Mouse (Mus musculus) neural tube, embryonic 14.5 days (tissue): ENCODE measurements around the gene Gfi1b. TPM values are rescaled to one million over a fixed set of nuclear protein-coding genes. Genes with fewer than 3 reads are reported as not detected.

Experiments
- ATAC-seq: fragments of 200-750 bp; cut with Nextera tagmentation; 2 replicates; pipeline ENCODE4 v1.8.0; 2017; ENCODE audit warnings: low read depth, mild to moderate bottlenecking, moderate TSS enrichment, moderate library complexity
- H3K27ac ChIP-seq: fragments of 300-500 bp; sonication (generic); 2 replicates; pipeline ENCODE4 v1.5.1; 2014; ENCODE audit warnings: low read depth, mild to moderate bottlenecking, control low read depth, low read length, moderate library complexity, mixed read lengths
- H3K27me3 ChIP-seq: fragments of 300-500 bp; sonication (generic); 2 replicates; pipeline ENCODE4 v1.6.1; 2014; ENCODE audit warnings: low read length; ENCODE audit not compliant: control insufficient read depth, insufficient read depth
- H3K36me3 ChIP-seq: fragments of 300-500 bp; sonication (generic); 2 replicates; pipeline ENCODE4 v1.6.1; 2014; ENCODE audit warnings: low read length, mixed read lengths; ENCODE audit not compliant: control insufficient read depth, insufficient read depth
- H3K4me1 ChIP-seq: fragments of 300-500 bp; sonication (generic); 2 replicates; pipeline ENCODE4 v1.6.1; 2014; ENCODE audit warnings: low read length; ENCODE audit not compliant: control insufficient read depth, insufficient read depth
- H3K4me2 ChIP-seq: fragments of 300-500 bp; sonication (generic); 2 replicates; pipeline ENCODE4 v1.6.1; 2014; ENCODE audit warnings: mild to moderate bottlenecking, low read depth, low read length, control low read depth
- H3K4me3 ChIP-seq: fragments of 300-500 bp; sonication (generic); 2 replicates; pipeline ENCODE4 v1.5.1; 2014; ENCODE audit warnings: low read depth, low read length, control low read depth, mixed read lengths
- H3K9ac ChIP-seq: fragments of 300-500 bp; sonication (generic); replicated peaks from 2 replicates; pipeline ENCODE4 v1.6.1; 2014; ENCODE audit warnings: low read depth, mild to moderate bottlenecking, control low read depth, low read length, mixed read lengths
- H3K9me3 ChIP-seq: fragments of 300-500 bp; sonication (generic); 2 replicates; pipeline ENCODE4 v1.6.1; 2016; ENCODE audit warnings: low read length; ENCODE audit not compliant: control insufficient read depth
- WGBS: fragments of 180-500 bp; shearing (Covaris S2); extraction: QIAGEN DNeasy Blood & Tissue Kit; methylation state at CpG from one replicate; pipeline ENCODE4 v1.1.7; 2014; 5-methylcytosine and 5-hydroxymethylcytosine counted together
- polyA plus RNA-seq: library from polyadenylated mRNA; unstranded; fragments of >200 nt; fragmentation: Nextera tagmentation; extraction: Ambion mirVana; gene quantifications from 2 replicates; pipeline ENCODE4 v1.2.1, GENCODE M21; 2014

Gfi1b gene
- polyA plus RNA-seq, 1 experiment from 2014 or later = not detected

GRCm38 (mm10) chr2:28597733-28598547 lies 23.8 kb downstream of the Gfi1b start:
- Histone ChIP-seq H3K4me3 (no peak overlapping the region), H3K27me3 (no peaks in the 10 kb centered on the region), H3K9me3 (no peaks in the 10 kb centered on the region), H3K9ac (no peak overlapping the region), H3K27ac (no peak overlapping the region), H3K4me2 (no peak overlapping the region), H3K4me1 (no peaks in the 10 kb centered on the region), H3K36me3 (no peaks in the 10 kb centered on the region)
- WGBS = 85% methylated on average over 6 of the region's 7 CpGs
- ATAC-seq = no peak

DNA sequence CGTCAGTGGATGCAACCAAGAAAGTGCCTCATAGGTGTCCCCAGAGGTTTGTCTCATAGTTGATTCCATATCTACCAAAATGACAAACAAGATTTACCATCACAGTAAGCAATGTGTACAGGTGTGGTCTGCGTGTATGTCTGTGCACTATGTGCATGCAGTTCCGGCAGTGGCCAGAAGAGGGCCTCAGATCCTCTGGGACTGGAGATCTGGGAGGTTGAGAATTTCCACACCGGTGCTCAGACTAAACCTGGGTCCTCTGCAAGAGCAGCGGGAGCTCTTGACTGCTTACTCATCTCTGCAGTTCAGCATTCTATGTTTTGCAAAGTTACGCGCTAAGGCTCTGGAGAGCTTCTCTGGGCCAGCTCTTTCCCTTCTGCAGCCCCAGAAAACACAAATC lies 24.8 kb downstream of the Gfi1b start:
- no peak overlapping the region for H3K9ac ChIP-seq
- H3K9me3 ChIP-seq = no peaks in the 10 kb centered on the region
- no peaks in the 10 kb centered on the region for H3K36me3 ChIP-seq
- H3K27ac ChIP-seq = no peak overlapping the region
- WGBS = 91% methylated on average over 7 of the region's 7 CpGs
- no peak overlapping the region for H3K4me2 ChIP-seq
- no peak overlapping the region for H3K4me3 ChIP-seq
- no peak for ATAC-seq
- H3K27me3 ChIP-seq = no peaks in the 10 kb centered on the region
- H3K4me1 ChIP-seq = no peaks in the 10 kb centered on the region

DNA sequence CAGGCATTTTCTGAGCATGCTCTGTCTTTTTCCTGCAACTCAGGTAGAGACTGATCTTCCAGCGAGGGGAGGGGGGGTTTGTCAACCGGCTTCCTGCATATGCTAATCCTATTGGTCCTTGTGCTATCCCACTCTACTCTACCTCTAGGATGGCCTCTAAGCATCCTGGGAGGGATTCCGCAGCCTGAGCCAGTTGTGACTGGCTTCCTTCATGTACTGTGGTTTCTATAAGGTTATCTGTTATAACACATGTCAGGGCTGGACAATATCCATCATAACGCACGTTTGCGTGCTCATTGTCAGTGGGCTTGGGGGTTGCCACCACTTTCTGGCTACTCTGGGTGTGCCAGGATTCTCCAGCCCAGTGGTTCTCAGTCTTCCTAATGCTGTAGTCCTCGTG lies 25.8 kb downstream of the Gfi1b start:
- Histone ChIP-seq H3K36me3 (no peaks in the 10 kb centered on the region), H3K4me1 (no peaks in the 10 kb centered on the region), H3K27me3 (no peaks in the 10 kb centered on the region), H3K4me3 (no peak overlapping the region), H3K9ac (no peak overlapping the region), H3K9me3 (no peaks in the 10 kb centered on the region), H3K4me2 (no peak overlapping the region), H3K27ac (no peak overlapping the region)
- WGBS = 82% methylated on average over 7 of the region's 7 CpGs
- no peak for ATAC-seq

GRCm38 (mm10) chr2:28592809-28593208 lies 29.0 kb downstream of the Gfi1b start:
- Histone ChIP-seq H3K36me3 (no peaks in the 10 kb centered on the region), H3K9me3 (no peaks in the 10 kb centered on the region), H3K4me1 (no peaks in the 10 kb centered on the region), H3K9ac (no peak overlapping the region), H3K4me2 (no peak overlapping the region), H3K27ac (no peak overlapping the region), H3K27me3 (no peaks in the 10 kb centered on the region), H3K4me3 (no peak overlapping the region)
- no peak for ATAC-seq
- 8% methylated on average over 15 of the region's 15 CpGs for WGBS

GRCm38 (mm10) chr2:28591479-28591878 lies 30.3 kb downstream of the Gfi1b start:
- Histone ChIP-seq H3K27me3 (no peaks in the 10 kb centered on the region), H3K4me1 (no peaks in the 10 kb centered on the region), H3K4me3 (no peak overlapping the region), H3K9ac (no peak overlapping the region), H3K4me2 (no peak overlapping the region), H3K27ac (no peak overlapping the region), H3K36me3 (no peaks in the 10 kb centered on the region), H3K9me3 (no peaks in the 10 kb centered on the region)
- WGBS = 63% methylated on average over 2 of the region's 2 CpGs
- ATAC-seq = no peak

DNA sequence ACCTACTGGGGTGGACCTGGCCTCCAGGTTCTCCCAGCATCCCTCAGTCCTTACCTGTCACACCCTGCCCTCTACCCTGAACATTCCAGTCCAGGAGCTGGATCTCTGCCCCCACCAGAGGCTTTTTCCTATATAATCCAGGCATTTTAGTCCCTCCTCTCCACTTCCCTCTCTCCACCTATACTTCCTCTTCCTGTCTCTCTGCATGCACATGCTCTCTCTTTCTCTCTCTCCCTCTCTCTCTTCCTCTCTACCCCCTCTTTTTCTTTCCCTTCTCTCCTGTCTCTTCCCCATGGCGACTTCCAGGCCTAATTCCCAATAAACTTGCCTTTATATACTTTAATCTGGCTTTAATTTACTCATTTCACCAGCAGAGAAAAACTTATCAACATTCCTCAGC lies 33.2 kb downstream of the Gfi1b start:
- Histone ChIP-seq H3K4me2 (no peak overlapping the region), H3K36me3 (no peaks in the 10 kb centered on the region), H3K4me3 (no peak overlapping the region), H3K4me1 (no peaks in the 10 kb centered on the region), H3K27ac (no peak overlapping the region), H3K27me3 (no peaks in the 10 kb centered on the region), H3K9ac (no peak overlapping the region), H3K9me3 (no peaks in the 10 kb centered on the region)
- 50% methylated on average over 1 of the region's 1 CpGs for WGBS
- ATAC-seq = no peak

GRCm38 (mm10) chr2:28585730-28586129 lies 36.1 kb downstream of the Gfi1b start:
- Histone ChIP-seq H3K9ac (no peak overlapping the region), H3K36me3 (no peaks in the 10 kb centered on the region), H3K27ac (no peak overlapping the region), H3K4me3 (no peak overlapping the region), H3K4me2 (no peak overlapping the region), H3K27me3 (no peaks in the 10 kb centered on the region), H3K9me3 (no peaks in the 10 kb centered on the region), H3K4me1 (peaks cover 10% of the 10 kb centered on the region)
- 50% methylated on average over 2 of the region's 2 CpGs for WGBS
- no peak for ATAC-seq

DNA sequence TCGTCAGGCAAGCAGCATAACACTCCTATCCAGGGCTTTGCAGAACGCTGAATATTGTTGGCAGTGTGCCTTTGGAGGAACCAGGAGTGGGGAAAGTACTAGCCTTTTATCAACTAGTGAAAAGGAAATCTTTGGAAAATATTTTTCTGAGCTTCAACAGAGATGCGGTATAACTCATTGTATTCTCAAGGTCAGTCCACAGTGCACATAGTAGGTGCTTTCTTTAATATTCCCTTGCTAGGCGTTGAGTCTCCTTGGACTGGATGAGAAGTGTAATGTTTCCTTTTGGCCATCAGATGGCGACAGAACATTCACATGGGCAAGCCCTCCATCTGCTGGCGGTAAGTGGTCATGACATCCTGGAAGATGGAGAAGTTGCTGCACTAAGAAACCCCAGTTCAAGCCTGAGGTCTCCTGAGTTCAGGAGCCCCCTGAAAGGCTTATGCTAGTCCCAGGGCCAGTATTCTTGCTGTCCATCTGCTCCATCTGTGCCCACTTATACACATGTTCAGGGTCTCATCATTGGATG lies 36.7 kb downstream of the Gfi1b start:
- ATAC-seq = no peak
- Histone ChIP-seq H3K36me3 (no peaks in the 10 kb centered on the region), H3K9ac (no peak overlapping the region), H3K4me3 (no peak overlapping the region), H3K4me1 (peaks cover 10% of the 10 kb centered on the region), H3K4me2 (no peak overlapping the region), H3K27ac (no peak overlapping the region), H3K9me3 (no peaks in the 10 kb centered on the region), H3K27me3 (no peaks in the 10 kb centered on the region)
- 20% methylated on average over 6 of the region's 6 CpGs for WGBS

DNA sequence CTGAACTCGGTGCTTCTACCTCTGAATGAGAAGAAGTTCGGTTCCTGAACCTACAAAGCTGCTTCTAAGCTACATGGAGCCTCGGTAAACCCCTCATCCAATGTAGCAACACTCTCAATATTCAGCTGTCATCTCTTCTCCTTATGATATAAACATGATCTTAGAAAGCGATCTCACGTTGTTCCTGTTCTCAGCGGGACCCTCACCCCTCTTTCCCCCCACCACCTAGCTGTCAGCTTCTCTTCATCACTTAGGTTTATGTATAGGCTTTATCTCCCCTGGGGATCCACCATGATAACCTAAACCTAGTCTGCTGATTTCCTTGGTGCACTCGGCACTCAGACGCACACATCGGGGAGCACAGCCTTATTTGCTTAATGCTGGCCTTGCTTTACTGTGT lies 38.1 kb downstream of the Gfi1b start, which contains the start of gene Gtf3c5:
Gene Gtf3c5, minus strand, starts transcription at position 101 of the 400 bp plus-strand sequence.
- WGBS = 77% methylated on average over 9 of the region's 9 CpGs
- no peak for ATAC-seq
- peak within 1 kb of the TSS; percentile 69 for H3K9ac ChIP-seq

More for the DNA sequence above, 38.1 kb downstream of the Gfi1b start, which contains the start of gene Gtf3c5:
- H3K9me3 ChIP-seq = no peaks in the 10 kb centered on the region
- H3K4me1 ChIP-seq = peaks cover 10% of the 10 kb centered on the region
- H3K27ac ChIP-seq = peak within 1 kb of the TSS; percentile 89
- peak within 1 kb of the TSS; percentile 60 for H3K4me3 ChIP-seq
- peak within 1 kb of the TSS; percentile 70 for H3K4me2 ChIP-seq
- no peaks in the 10 kb centered on the region for H3K27me3 ChIP-seq
- H3K36me3 ChIP-seq = 0 out of 2 replicates have a peak, but pooled peaks cover 9% of the 10 kb centered on the region
